Mouse (Mus musculus) 3134 (cell line): ENCODE data around the gene Fam83g.

Source experiments
- DNase-seq: peaks from one replicate; pipeline ENCODE4 v3.0.0-alpha.2; 2011; ENCODE audit warnings: low spot score; ENCODE audit not compliant: insufficient read length; ENCODE audit errors: extremely low read depth

The Fam83g gene

GRCm38 (mm10) chr11:61650470-61651265 lies 33.2 kb upstream of the Fam83g start:
- no peak for DNase-seq

GRCm38 (mm10) chr11:61652216-61652615 lies 31.7 kb upstream of the Fam83g start:
- no peak for DNase-seq

DNA sequence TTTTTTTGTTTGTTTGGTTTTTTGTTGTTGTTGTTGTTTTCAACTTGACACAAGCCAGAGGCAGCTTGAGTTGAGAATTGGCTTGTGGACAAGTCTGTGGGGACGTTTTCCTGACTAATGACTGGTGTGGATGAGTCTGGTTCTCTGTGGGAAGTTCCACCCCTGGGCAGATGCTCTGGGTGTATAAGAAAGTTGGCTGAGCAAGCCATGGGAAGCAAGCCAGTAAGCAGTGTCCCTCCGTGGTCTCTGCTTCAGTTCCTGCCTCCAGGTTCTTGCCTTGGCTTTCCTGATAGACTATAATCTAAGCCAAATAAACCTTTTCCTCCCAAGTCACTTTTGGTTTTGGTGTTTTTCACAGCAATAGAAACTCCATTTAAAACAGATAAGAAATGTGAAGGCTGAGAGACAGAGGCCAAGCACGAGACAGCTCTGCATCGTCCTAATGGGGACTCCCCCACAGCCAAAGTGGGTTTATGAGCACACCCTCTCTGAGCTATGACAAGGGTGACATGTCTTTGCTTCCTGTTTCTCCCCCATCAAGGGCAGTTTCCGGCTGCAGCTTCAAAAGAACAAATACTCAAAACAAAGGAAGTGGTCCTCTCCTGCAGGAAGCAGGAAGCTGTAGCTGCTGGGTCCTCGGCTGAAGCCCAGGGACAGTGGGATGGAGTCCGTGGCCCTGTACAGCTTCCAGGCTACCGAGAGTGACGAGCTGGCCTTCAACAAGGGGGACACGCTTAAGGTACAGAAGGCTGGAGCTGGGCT lies 31.0 kb upstream of the Fam83g start, which contains the start of gene Grap:
Gene Grap, plus strand, starts transcription at position 580 of the 762 bp plus-strand sequence.
- no peak for DNase-seq

- DNase-seq, result no peak
Observed at GRCm38 (mm10) chr11:61653568-61653967, 30.3 kb upstream of the Fam83g start.

- DNase-seq, result no peak
Observed at GRCm38 (mm10) chr11:61654786-61655311, 29.0 kb upstream of the Fam83g start.

- DNase-seq, result no peak
Observed at GRCm38 (mm10) chr11:61655649-61656048, 28.2 kb upstream of the Fam83g start.

GRCm38 (mm10) chr11:61656148-61656850 lies 27.6 kb upstream of the Fam83g start:
- DNase-seq, result no peak

DNA sequence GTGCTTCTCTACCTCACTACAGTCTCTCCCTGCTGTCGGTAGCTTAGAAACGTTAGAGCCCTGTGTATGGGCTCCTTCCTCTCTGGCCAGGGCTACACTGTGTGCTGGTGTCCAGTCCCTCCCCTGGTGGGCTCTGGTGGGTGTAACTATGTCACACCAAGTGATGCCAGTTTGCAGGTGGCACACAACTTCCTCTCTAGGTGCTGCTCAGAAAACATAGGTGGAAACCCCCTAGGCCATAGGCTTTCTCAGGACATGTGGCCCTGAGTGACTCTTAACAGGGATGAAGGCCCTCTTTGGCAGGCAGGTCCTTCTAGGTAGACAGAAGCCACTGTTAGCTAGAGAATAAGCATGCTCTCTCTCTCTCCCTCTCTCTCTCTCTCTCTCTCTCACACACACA lies 26.5 kb upstream of the Fam83g start:
- no peak for DNase-seq

DNA sequence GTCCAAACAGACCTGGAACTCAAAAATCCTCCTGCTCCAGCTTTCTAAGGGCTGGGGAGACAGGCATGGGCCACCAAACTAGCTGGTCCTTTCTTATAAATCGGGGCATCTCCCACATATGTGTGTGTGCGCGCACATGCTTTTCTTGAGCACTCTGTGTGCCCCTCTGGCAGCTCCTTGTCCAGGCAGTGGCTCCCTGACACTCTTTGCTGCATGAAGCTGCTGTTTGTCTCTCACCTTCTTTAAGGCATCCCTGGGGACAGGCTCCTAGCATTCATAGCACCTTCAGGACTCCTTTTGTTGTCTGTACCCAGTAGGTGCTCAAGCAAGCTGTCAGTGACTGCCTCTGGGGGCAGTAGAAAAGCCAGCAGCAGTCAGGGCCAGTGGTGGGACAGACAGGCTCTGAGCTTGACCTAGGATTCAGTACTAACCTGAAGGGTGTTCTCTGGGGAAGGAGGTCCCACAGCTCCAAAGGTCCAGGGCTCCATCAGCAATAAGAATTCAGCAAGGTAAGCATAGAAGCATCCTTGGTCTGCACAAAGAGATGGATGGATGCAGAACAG lies 25.4 kb upstream of the Fam83g start:
- DNase-seq, result no peak

DNA sequence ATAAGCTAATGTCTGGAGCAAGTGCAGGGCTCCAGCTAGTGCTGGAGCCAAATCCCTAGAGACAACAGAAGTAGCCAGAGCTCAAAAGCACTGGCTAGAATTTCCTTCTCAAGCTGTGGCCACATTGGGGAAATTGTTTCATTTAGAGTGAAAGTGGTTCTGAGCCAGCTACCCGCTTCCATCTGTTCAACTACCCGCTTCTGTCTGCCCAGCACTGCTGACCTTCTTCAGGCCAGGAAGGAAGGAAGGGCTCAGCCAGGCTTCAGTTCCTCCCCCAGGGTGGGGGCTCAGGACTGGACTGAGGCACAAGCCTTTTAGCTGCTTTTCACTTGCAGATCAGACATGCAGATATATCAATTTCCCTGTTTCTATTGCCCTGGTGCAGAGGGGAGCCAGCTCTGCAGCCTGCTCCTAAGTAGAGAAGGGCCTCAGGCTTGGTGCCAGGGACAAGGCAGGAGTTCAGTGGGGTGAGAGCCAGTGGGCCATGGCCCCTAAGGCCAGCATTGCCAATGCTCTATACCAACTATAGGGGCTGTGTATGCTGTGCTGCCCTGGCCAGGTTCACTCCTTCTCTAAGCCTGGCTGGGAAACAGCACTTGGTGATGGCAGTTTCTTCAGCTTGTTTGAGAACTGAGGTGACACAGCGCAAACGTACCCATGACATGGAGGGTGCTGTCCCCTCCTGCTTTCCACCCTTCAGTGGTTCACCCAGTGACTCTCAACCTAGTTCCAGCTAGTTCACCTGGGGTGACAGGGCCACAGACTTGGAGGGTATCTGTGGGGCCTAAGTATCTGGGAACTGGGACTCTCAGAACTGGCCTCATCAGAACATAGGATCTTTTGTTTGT lies 24.7 kb upstream of the Fam83g start:
- DNase-seq, result no peak

DNA sequence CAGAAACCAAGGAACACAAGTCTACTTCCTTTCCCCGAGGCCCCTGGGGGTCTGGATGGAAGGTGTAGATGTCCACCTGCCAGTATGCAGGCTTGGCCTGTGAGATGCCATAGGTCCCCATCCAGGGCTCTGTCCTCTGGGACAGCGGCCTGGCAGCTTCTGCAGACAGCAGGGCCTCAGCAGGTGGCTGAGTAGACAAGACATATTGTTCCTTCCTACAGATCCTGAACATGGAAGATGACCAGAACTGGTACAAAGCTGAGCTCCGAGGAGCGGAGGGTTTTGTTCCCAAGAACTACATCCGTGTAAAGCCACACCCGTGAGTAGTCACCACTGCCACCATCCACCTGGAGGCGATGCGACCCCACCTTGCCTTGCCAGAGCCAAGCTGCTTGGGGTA lies 23.9 kb upstream of the Fam83g start:
- no peak for DNase-seq

GRCm38 (mm10) chr11:61660806-61661392 lies 23.0 kb upstream of the Fam83g start:
- no peak for DNase-seq

- DNase-seq, result no peak
Observed at GRCm38 (mm10) chr11:61662189-61662588, 21.7 kb upstream of the Fam83g start.

DNA sequence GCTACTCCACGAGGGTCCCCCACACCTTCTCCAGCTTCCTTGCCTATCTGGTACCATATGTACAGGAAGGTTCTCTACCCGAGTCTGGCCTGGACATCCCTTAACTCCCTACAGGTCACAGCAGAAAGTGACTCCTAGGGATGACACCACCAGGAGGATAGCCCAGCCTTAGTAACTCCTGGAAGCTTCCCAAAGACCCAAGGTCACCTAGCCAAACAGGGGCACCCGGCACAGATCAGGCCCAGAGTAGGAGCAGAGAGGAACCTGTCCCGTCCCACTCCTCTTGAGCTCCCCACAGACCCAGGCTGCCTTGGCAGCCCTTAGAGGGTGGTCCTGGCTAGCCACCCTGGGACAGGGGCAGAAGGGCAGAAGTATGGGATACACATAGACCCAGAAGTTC lies 18.5 kb upstream of the Fam83g start:
- DNase-seq, result no peak

DNA sequence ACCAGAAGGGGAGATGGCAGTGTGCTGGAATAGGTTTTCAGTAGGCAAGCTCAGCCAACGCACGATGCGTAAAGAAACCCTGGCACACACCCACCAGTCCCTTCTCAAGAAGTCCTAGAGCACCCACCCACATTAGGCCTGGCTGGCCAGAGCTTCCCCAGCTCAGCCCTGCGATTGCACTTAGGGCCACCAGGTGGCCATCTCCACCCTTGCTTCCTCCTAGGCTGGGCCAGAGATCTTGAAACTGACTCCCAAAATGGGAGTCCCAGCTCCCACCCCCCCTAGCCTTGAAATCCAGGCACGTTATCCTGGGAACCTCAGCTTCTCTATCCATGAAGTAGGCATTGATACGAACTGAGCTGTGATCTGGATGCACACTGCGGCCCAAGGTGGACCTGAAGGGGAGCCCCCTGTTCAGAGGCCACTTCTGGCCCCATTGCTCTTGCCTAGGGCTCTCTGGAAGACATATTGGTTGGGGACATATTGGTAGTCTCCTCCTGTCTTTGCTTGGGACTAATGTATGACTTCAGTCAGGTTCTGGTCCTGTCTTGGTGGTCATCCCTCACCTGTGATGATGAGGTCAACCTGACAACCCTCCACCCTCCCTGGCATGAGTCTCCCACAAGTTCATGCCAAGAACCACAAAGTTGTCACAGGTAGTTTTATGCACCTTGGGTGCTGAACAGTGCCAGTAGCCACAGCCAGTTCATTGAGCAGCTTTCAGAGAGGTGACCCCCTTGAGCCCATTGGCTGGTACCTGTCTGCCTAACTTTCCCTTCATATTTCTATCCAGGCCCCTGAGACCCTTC lies 17.7 kb upstream of the Fam83g start:
- no peak for DNase-seq

GRCm38 (mm10) chr11:61667248-61667647 lies 16.6 kb upstream of the Fam83g start:
- DNase-seq, result no peak

DNA sequence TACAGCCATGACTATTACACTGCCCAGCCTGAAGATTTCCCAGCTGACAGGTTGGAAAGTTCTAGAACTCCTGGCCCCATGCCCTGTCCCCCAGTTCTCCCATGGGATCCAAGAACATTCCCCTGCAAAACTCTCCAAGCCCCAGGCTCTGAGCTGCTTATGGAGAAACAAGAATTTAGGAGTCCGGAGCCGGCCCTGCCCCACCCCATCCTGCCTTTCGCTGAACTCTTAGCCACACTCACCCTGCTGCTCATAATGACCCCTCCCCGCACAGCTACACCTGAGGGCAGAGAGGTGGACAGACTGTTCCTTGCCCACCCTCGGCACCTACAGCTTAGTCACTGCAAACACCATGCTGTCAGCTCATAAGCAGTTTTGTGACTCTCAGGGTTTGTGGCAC lies 16.1 kb upstream of the Fam83g start:
- no peak for DNase-seq
